Mouse (Mus musculus): ENCODE results near the gene Acox3. TPM values are rescaled to one million over a fixed set of nuclear protein-coding genes. Genes with fewer than 3 reads are reported as not detected.

Acox3 gene
- 13.2 and 15.1 TPM in 2 replicates for polyA plus RNA-seq (2014; fragmentation: Nextera tagmentation; extraction: Ambion mirVana)

- H3K9ac ChIP-seq (ENCODE audit: low read length): peak within 1 kb of the TSS; percentile 58
- under 1% methylated on average over 35 of the region's 35 CpGs for WGBS
- ATAC-seq (replicated peaks; ENCODE audit: low FRiP score, low TSS enrichment, low read depth) (peak; percentile 94), DNase-seq (ENCODE audit: low spot score) (peak; percentile 95)
- peaks cover 9% of the 10 kb centered on the region; the same call in 1 of the 2 replicates for H3K4me1 ChIP-seq (replicated peaks; ENCODE audit: control insufficient read depth, insufficient read depth, low read length)
- no peaks in the 10 kb centered on the region for H3K9me3 ChIP-seq (ENCODE audit: control insufficient read depth, low read length)
- peak within 1 kb of the TSS; percentile 86 for H3K4me2 ChIP-seq (ENCODE audit: low read length)
- no peaks in the 10 kb centered on the region for H3K27me3 ChIP-seq (replicated peaks; ENCODE audit: control insufficient read depth, insufficient read depth, low read length)
- H3K27ac ChIP-seq (ENCODE audit: low read depth): peak within 1 kb of the TSS; percentile 55; the same call in 1 of the 2 replicates
- H3K4me3 ChIP-seq (ENCODE audit: low read depth, low read length): peak within 1 kb of the TSS; percentile 77
- no peaks in the 10 kb centered on the region for H3K36me3 ChIP-seq (ENCODE audit: control insufficient read depth, insufficient read depth, low read length)
Observed at GRCm38 (mm10) chr5:35582445-35583220, at the start of gene Acox3. Acox3 (plus strand) TSS chr5:35583040.

- Histone ChIP-seq H3K9ac (ENCODE audit: low read length) (no peak overlapping the region), H3K27ac (ENCODE audit: low read depth) (no peak overlapping the region), H3K9me3 (ENCODE audit: control insufficient read depth, low read length) (no peaks in the 10 kb centered on the region), H3K27me3 (replicated peaks; ENCODE audit: control insufficient read depth, insufficient read depth, low read length) (no peaks in the 10 kb centered on the region), H3K36me3 (ENCODE audit: control insufficient read depth, insufficient read depth, low read length) (no peaks in the 10 kb centered on the region), H3K4me3 (ENCODE audit: low read depth, low read length) (no peak overlapping the region), H3K4me1 (replicated peaks; ENCODE audit: control insufficient read depth, insufficient read depth, low read length) (peaks cover 15% of the 10 kb centered on the region; the same call in 1 of the 2 replicates), H3K4me2 (ENCODE audit: low read length) (no peak overlapping the region)
- WGBS: 66% methylated on average over 3 of the region's 3 CpGs
- no peak for DNase-seq (ENCODE audit: low spot score)
- no peak for ATAC-seq (replicated peaks; ENCODE audit: low FRiP score, low TSS enrichment, low read depth)
Observed at GRCm38 (mm10) chr5:35536271-35536670, 46.6 kb upstream of the Acox3 start.

- Histone ChIP-seq H3K9ac (ENCODE audit: low read length) (no peak overlapping the region), H3K36me3 (ENCODE audit: control insufficient read depth, insufficient read depth, low read length) (no peaks in the 10 kb centered on the region), H3K4me3 (ENCODE audit: low read depth, low read length) (no peak overlapping the region), H3K27me3 (replicated peaks; ENCODE audit: control insufficient read depth, insufficient read depth, low read length) (no peaks in the 10 kb centered on the region), H3K27ac (ENCODE audit: low read depth) (no peak overlapping the region), H3K9me3 (ENCODE audit: control insufficient read depth, low read length) (no peaks in the 10 kb centered on the region), H3K4me2 (ENCODE audit: low read length) (no peak overlapping the region), H3K4me1 (replicated peaks; ENCODE audit: control insufficient read depth, insufficient read depth, low read length) (peaks cover 18% of the 10 kb centered on the region; the same call in 1 of the 2 replicates)
- ATAC-seq (replicated peaks; ENCODE audit: low FRiP score, low TSS enrichment, low read depth): no peak
- DNase-seq (ENCODE audit: low spot score): no peak
- WGBS: 63% methylated on average over 1 of the region's 1 CpGs
Observed at GRCm38 (mm10) chr5:35537474-35537873, 45.4 kb upstream of the Acox3 start.

- Histone ChIP-seq H3K36me3 (ENCODE audit: control insufficient read depth, insufficient read depth, low read length) (no peaks in the 10 kb centered on the region), H3K27ac (ENCODE audit: low read depth) (no peak overlapping the region), H3K4me1 (replicated peaks; ENCODE audit: control insufficient read depth, insufficient read depth, low read length) (peaks cover 18% of the 10 kb centered on the region; the same call in 1 of the 2 replicates), H3K4me3 (ENCODE audit: low read depth, low read length) (no peak overlapping the region), H3K9ac (ENCODE audit: low read length) (no peak overlapping the region), H3K27me3 (replicated peaks; ENCODE audit: control insufficient read depth, insufficient read depth, low read length) (no peaks in the 10 kb centered on the region), H3K9me3 (ENCODE audit: control insufficient read depth, low read length) (no peaks in the 10 kb centered on the region), H3K4me2 (ENCODE audit: low read length) (no peak overlapping the region)
- no peak for DNase-seq (ENCODE audit: low spot score)
- WGBS: 89% methylated on average over 3 of the region's 3 CpGs
- no peak for ATAC-seq (replicated peaks; ENCODE audit: low FRiP score, low TSS enrichment, low read depth)
Observed at GRCm38 (mm10) chr5:35538022-35538421, 44.8 kb upstream of the Acox3 start.

GRCm38 (mm10) chr5:35539576-35539975, 43.3 kb upstream of the Acox3 start:
- WGBS: 60% methylated on average over 4 of the region's 4 CpGs
- Histone ChIP-seq H3K4me2 (ENCODE audit: low read length) (no peak overlapping the region), H3K27ac (ENCODE audit: low read depth) (peak overlapping the region; percentile 71; the same call in 1 of the 2 replicates), H3K36me3 (ENCODE audit: control insufficient read depth, insufficient read depth, low read length) (no peaks in the 10 kb centered on the region), H3K4me3 (ENCODE audit: low read depth, low read length) (no peak overlapping the region), H3K27me3 (replicated peaks; ENCODE audit: control insufficient read depth, insufficient read depth, low read length) (no peaks in the 10 kb centered on the region), H3K9ac (ENCODE audit: low read length) (no peak overlapping the region), H3K9me3 (ENCODE audit: control insufficient read depth, low read length) (no peaks in the 10 kb centered on the region), H3K4me1 (replicated peaks; ENCODE audit: control insufficient read depth, insufficient read depth, low read length) (peaks cover 18% of the 10 kb centered on the region; the same call in 1 of the 2 replicates)
- DNase-seq (ENCODE audit: low spot score): no peak
- no peak for ATAC-seq (replicated peaks; ENCODE audit: low FRiP score, low TSS enrichment, low read depth)

GRCm38 (mm10) chr5:35540555-35540954, 42.3 kb upstream of the Acox3 start:
- peak overlapping the region; percentile 71 for H3K27ac ChIP-seq (ENCODE audit: low read depth)
- ATAC-seq (replicated peaks; ENCODE audit: low FRiP score, low TSS enrichment, low read depth) (no peak; the same call in 1 of the 2 replicates), DNase-seq (ENCODE audit: low spot score) (no peak)
- no peaks in the 10 kb centered on the region for H3K36me3 ChIP-seq (ENCODE audit: control insufficient read depth, insufficient read depth, low read length)
- H3K4me2 ChIP-seq (ENCODE audit: low read length): no peak overlapping the region
- H3K27me3 ChIP-seq (replicated peaks; ENCODE audit: control insufficient read depth, insufficient read depth, low read length): no peaks in the 10 kb centered on the region
- H3K4me1 ChIP-seq (replicated peaks; ENCODE audit: control insufficient read depth, insufficient read depth, low read length): peaks cover 18% of the 10 kb centered on the region; the same call in 1 of the 2 replicates
- no peak overlapping the region for H3K4me3 ChIP-seq (ENCODE audit: low read depth, low read length)
- WGBS: 31% methylated on average over 5 of the region's 5 CpGs
- no peaks in the 10 kb centered on the region for H3K9me3 ChIP-seq (ENCODE audit: control insufficient read depth, low read length)
- H3K9ac ChIP-seq (ENCODE audit: low read length): no peak overlapping the region

- Histone ChIP-seq H3K27ac (ENCODE audit: low read depth) (peak overlapping the region; percentile 71), H3K4me3 (ENCODE audit: low read depth, low read length) (no peak overlapping the region), H3K9me3 (ENCODE audit: control insufficient read depth, low read length) (no peaks in the 10 kb centered on the region), H3K4me2 (ENCODE audit: low read length) (no peak overlapping the region), H3K36me3 (ENCODE audit: control insufficient read depth, insufficient read depth, low read length) (no peaks in the 10 kb centered on the region), H3K9ac (ENCODE audit: low read length) (no peak overlapping the region), H3K27me3 (replicated peaks; ENCODE audit: control insufficient read depth, insufficient read depth, low read length) (no peaks in the 10 kb centered on the region), H3K4me1 (replicated peaks; ENCODE audit: control insufficient read depth, insufficient read depth, low read length) (peaks cover 18% of the 10 kb centered on the region; the same call in 1 of the 2 replicates)
- DNase-seq (ENCODE audit: low spot score) (no peak), ATAC-seq (replicated peaks; ENCODE audit: low FRiP score, low TSS enrichment, low read depth) (no peak)
- 56% methylated on average over 4 of the region's 4 CpGs for WGBS
Observed at GRCm38 (mm10) chr5:35541059-35541790, 41.6 kb upstream of the Acox3 start.

- no peak for ATAC-seq (replicated peaks; ENCODE audit: low FRiP score, low TSS enrichment, low read depth)
- no peaks in the 10 kb centered on the region for H3K36me3 ChIP-seq (ENCODE audit: control insufficient read depth, insufficient read depth, low read length)
- no peak overlapping the region for H3K4me2 ChIP-seq (ENCODE audit: low read length)
- peaks cover 4% of the 10 kb centered on the region; the same call in 1 of the 2 replicates for H3K4me1 ChIP-seq (replicated peaks; ENCODE audit: control insufficient read depth, insufficient read depth, low read length)
- H3K9me3 ChIP-seq (ENCODE audit: control insufficient read depth, low read length): no peaks in the 10 kb centered on the region
- no peak overlapping the region for H3K27ac ChIP-seq (ENCODE audit: low read depth)
- DNase-seq (ENCODE audit: low spot score): no peak
- no peaks in the 10 kb centered on the region for H3K27me3 ChIP-seq (replicated peaks; ENCODE audit: control insufficient read depth, insufficient read depth, low read length)
- no peak overlapping the region for H3K9ac ChIP-seq (ENCODE audit: low read length)
- H3K4me3 ChIP-seq (ENCODE audit: low read depth, low read length): no peak overlapping the region
Observed at GRCm38 (mm10) chr5:35546127-35546526, 36.7 kb upstream of the Acox3 start.
